In genomic region chr11:24081016-24081686, GRCm38 (mm10) we compare ENCODE assay signal across 8 mouse cellular contexts. TPM values are rescaled to one million over a fixed set of nuclear protein-coding genes. Genes with fewer than 3 reads are reported as not detected.
DNase-seq lines count a peak whose midpoint lies in the region; ATAC-seq and TF ChIP-seq lines count a peak whose summit lies in the region.

No protein-coding gene starts in this region.

- peak overlapping the region; percentile 96 for H3K27ac ChIP-seq in embryonic facial prominence, embryonic 11.5 days (replicated peaks; ENCODE audit: low read depth, low read length)
- H3K27ac ChIP-seq in heart, embryonic 15.5 days, result peak overlapping the region; percentile 92
- H3K27ac ChIP-seq in lung, postnatal 0 days (ENCODE audit: low read length), result no peak overlapping the region
- H3K27ac ChIP-seq in olfactory bulb, adult 2 months (ENCODE audit: insufficient read depth, low read depth, low read length), result peak overlapping the region; percentile 99

- peak; percentile 47 for DNase-seq in urinary bladder, postnatal 14 days (ENCODE audit: low spot score)
- DNase-seq in urinary bladder, adult 2 months (ENCODE audit: low spot score), result no peak
- peak; percentile 89 for DNase-seq in embryonic facial prominence, embryonic 11.5 days (ENCODE audit: low spot score)
- DNase-seq in kidney, postnatal 10 days, result peak; percentile 68
- DNase-seq in lung, postnatal 0 days (ENCODE audit: low spot score), result peak; percentile 79
- DNase-seq in thymus, postnatal 14 days, result peak; percentile 56

- H3K4me2 ChIP-seq in embryonic facial prominence, embryonic 11.5 days (ENCODE audit: low read depth, low read length), result peak overlapping the region; percentile 97
- H3K4me2 ChIP-seq in heart, embryonic 15.5 days, result peak overlapping the region; percentile 89
- H3K4me2 ChIP-seq in lung, postnatal 0 days (replicated peaks; ENCODE audit: low read depth, low read length), result peak overlapping the region; percentile 100

- TF ChIP-seq EP300 in lung, postnatal 0 days (IDR thresholded peaks at IDR 0.05), result no peak

- WGBS in embryonic facial prominence, embryonic 11.5 days, result under 1% methylated on average over 35 of the region's 35 CpGs
- WGBS in heart, embryonic 15.5 days, result under 1% methylated on average over 35 of the region's 35 CpGs
- WGBS in lung, postnatal 0 days, result under 1% methylated on average over 31 of the region's 35 CpGs
- WGBS in olfactory bulb, adult 2 months, result under 1% methylated on average over 34 of the region's 35 CpGs

- peak overlapping the region; percentile 99 for H3K9ac ChIP-seq in embryonic facial prominence, embryonic 11.5 days (replicated peaks; ENCODE audit: low read length)
- peak overlapping the region; percentile 64 for H3K9ac ChIP-seq in heart, embryonic 15.5 days
- 0 out of 2 replicates have a peak overlapping the region, but pooled peaks have one; percentile 16 for H3K9ac ChIP-seq in lung, postnatal 0 days (replicated peaks; ENCODE audit: low read depth)

- no peak for TF ChIP-seq POLR2A in olfactory bulb, adult 2 months (IDR thresholded peaks at IDR 0.05; ENCODE audit: insufficient read depth, low read depth, low read length)

- peak; percentile 33 for ATAC-seq in embryonic facial prominence, embryonic 11.5 days (replicated peaks; ENCODE audit: insufficient number of reproducible peaks, low FRiP score, low TSS enrichment, low read depth)
- peak; percentile 49; the same call in 1 of the 2 replicates for ATAC-seq in heart, embryonic 15.5 days (replicated peaks; ENCODE audit: insufficient number of reproducible peaks, insufficient read depth, low FRiP score, low read depth)
- ATAC-seq in lung, postnatal 0 days, result peak; percentile 48

- H3K4me3 ChIP-seq in embryonic facial prominence, embryonic 11.5 days (ENCODE audit: low read depth, low read length), result peak overlapping the region; percentile 92
- H3K4me3 ChIP-seq in heart, embryonic 15.5 days, result peak overlapping the region; percentile 62
- peak overlapping the region; percentile 66 for H3K4me3 ChIP-seq in lung, postnatal 0 days (ENCODE audit: low read depth, low read length)
- peak overlapping the region; percentile 64 for H3K4me3 ChIP-seq in olfactory bulb, adult 2 months (ENCODE audit: insufficient read depth, low read depth, low read length)

- no peaks in the 10 kb centered on the region for H3K9me3 ChIP-seq in embryonic facial prominence, embryonic 11.5 days (replicated peaks; ENCODE audit: control insufficient read depth, low read length)
- no peaks in the 10 kb centered on the region for H3K9me3 ChIP-seq in heart, embryonic 15.5 days (replicated peaks)
- no peaks in the 10 kb centered on the region for H3K9me3 ChIP-seq in lung, postnatal 0 days (ENCODE audit: low read length)

- no peaks in the 10 kb centered on the region; the same call in 1 of the 2 replicates for H3K36me3 ChIP-seq in embryonic facial prominence, embryonic 11.5 days (replicated peaks; ENCODE audit: control insufficient read depth, insufficient read depth, low read depth, low read length)
- peaks cover 6% of the 10 kb centered on the region; the same call in 1 of the 2 replicates for H3K36me3 ChIP-seq in heart, embryonic 15.5 days
- no peaks in the 10 kb centered on the region for H3K36me3 ChIP-seq in lung, postnatal 0 days (ENCODE audit: insufficient read depth, low read length)

- TF ChIP-seq CTCF in lung, postnatal 0 days (IDR thresholded peaks at IDR 0.05), result peak; percentile 70
- TF ChIP-seq CTCF in olfactory bulb, adult 2 months (IDR thresholded peaks at IDR 0.05; ENCODE audit: insufficient read depth, low read depth, low read length), result 0 out of 2 replicates have a peak, but pooled peaks have one; percentile 25

- no peaks in the 10 kb centered on the region for H3K27me3 ChIP-seq in embryonic facial prominence, embryonic 11.5 days (ENCODE audit: control insufficient read depth, insufficient read depth, low read length)
- no peaks in the 10 kb centered on the region for H3K27me3 ChIP-seq in heart, embryonic 15.5 days
- no peaks in the 10 kb centered on the region for H3K27me3 ChIP-seq in lung, postnatal 0 days (replicated peaks; ENCODE audit: insufficient read depth, low read length)

- H3K4me1 ChIP-seq in embryonic facial prominence, embryonic 11.5 days (ENCODE audit: control insufficient read depth, insufficient read depth, low read length), result no peaks in the 10 kb centered on the region; the same call in 1 of the 2 replicates
- H3K4me1 ChIP-seq in heart, embryonic 15.5 days (replicated peaks), result peaks cover 32% of the 10 kb centered on the region
- no peaks in the 10 kb centered on the region; the same call in 1 of the 2 replicates for H3K4me1 ChIP-seq in lung, postnatal 0 days (ENCODE audit: insufficient read depth, low read depth, low read length)
- H3K4me1 ChIP-seq in olfactory bulb, adult 2 months (ENCODE audit: control insufficient read depth, insufficient read depth, low read length), result 0 out of 2 replicates have a peak, but pooled peaks cover 6% of the 10 kb centered on the region

RNA-seq across cellular contexts. Expression of gene Bcl11a, which starts 3.3 kb away (rescaled TPM):
- 1.3 and 2.4 TPM in 2 replicates for polyA plus RNA-seq in urinary bladder, adult 2 months (2012; rRNA removed)
- 66.1 and 71.9 TPM in 2 replicates for polyA plus RNA-seq in embryonic facial prominence, embryonic 11.5 days (2014; fragmentation: Nextera tagmentation; extraction: Ambion mirVana)
- 14.0 and 15.5 TPM in 2 replicates for polyA plus RNA-seq in heart, embryonic 15.5 days (2015; fragmentation: Nextera tagmentation; extraction: Ambion mirVana)
- polyA plus RNA-seq in lung, postnatal 0 days (2015; fragmentation: Nextera tagmentation; extraction: Ambion mirVana), result 2.4 and 2.6 TPM in 2 replicates
- 89.4 TPM in 1 of 2 replicates, not detected in the other for polyA plus RNA-seq in olfactory bulb, adult 2 months (2012; ENCODE audit: insufficient read depth, insufficient read length, low replicate concordance, missing spikeins)

RNA-seq across cellular contexts. Expression of gene A830031A19Rik, which starts 6.3 kb away (rescaled TPM):
- polyA plus RNA-seq in urinary bladder, adult 2 months (2012; rRNA removed), result not detected in 2 replicates
- not detected in 2 replicates for polyA plus RNA-seq in embryonic facial prominence, embryonic 11.5 days (2014; fragmentation: Nextera tagmentation; extraction: Ambion mirVana)
- polyA plus RNA-seq in heart, embryonic 15.5 days (2015; fragmentation: Nextera tagmentation; extraction: Ambion mirVana), result not detected in 2 replicates
- not detected in 2 replicates for polyA plus RNA-seq in lung, postnatal 0 days (2015; fragmentation: Nextera tagmentation; extraction: Ambion mirVana)
- polyA plus RNA-seq in olfactory bulb, adult 2 months (2012; ENCODE audit: insufficient read depth, insufficient read length, low replicate concordance, missing spikeins), result not detected in 2 replicates

Comparison
In these comparisons a context has a peak if more than half of its experiments do, and no peak if none do; other contexts are left out.
1. H3K9ac ChIP-seq: peak in every context shown above with its lines; median percentile 99 in embryonic facial prominence, embryonic 11.5 days; 64 in heart, embryonic 15.5 days; 16 in lung, postnatal 0 days.